In the genomic region with DNA sequence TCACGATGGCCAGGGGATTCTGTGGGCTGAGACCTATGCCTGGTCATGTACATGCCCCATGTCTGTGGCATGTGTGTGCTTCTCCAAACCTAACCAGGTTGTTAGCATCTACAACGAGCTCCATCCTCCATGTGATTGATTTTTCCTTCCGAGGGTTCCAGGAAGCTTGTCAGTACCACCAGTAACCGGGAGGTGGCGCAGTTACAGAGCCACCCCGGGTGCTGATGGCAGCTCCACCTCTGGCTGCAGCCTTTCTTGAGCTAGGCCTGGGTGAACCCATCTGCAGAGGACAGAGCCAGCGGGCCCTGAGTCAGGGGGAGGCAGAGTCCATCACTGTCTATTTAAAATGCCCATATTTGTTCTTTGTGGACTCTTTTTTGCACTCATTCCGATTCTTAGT, we compare ENCODE assay signal across 8 mouse cellular contexts.
A peak's percentile ranks its signal among the peaks of the same experiment; 100 is the strongest.
DNase-seq lines count a peak whose midpoint lies in the region; ATAC-seq and TF ChIP-seq lines count a peak whose summit lies in the region.
"Had no signal": no experiment of that assay in that cellular context is flagged by ENCODE, and none has a peak within 500 bp of the region (broad histone marks: within the 10 kb centered on the region; RNA-seq: fewer than 3 reads in every experiment).

No protein-coding gene starts in this region.

- in situ Hi-C loops in CH12.LX (cut with MboI; ENCODE audit: low pct_ligation_motif_present, low pct_unique_long_range_greater_than_20kb, low sequenced_read_pairs) = loop anchor here (10.0 to 25.0 kb wide), 2 partner anchors 198 to 755 kb away; no protein-coding TSS in a partner anchor

- no peak overlapping the region for H3K4me2 ChIP-seq in CH12.LX (ENCODE audit: insufficient read depth, low read depth, poor library complexity, severe bottlenecking)
- H3K4me2 ChIP-seq in forebrain, embryonic 14.5 days (ENCODE audit: low read length) = no peak overlapping the region
- H3K4me2 ChIP-seq in liver, embryonic 14.5 days (ENCODE audit: low read depth) = no peak overlapping the region
- H3K4me2 ChIP-seq: heart, embryonic 15.5 days had no signal

- no peaks in the 10 kb centered on the region for H3K79me2 ChIP-seq in CH12.LX (replicated peaks; ENCODE audit: control insufficient read depth, extremely low read depth, insufficient read depth, poor library complexity, severe bottlenecking)

- H3K27me3 ChIP-seq in CH12.LX (replicated peaks) = peaks cover 77% of the 10 kb centered on the region
- H3K27me3 ChIP-seq in forebrain, embryonic 14.5 days (replicated peaks; ENCODE audit: control insufficient read depth, insufficient read depth, low read length) = no peaks in the 10 kb centered on the region
- no peaks in the 10 kb centered on the region for H3K27me3 ChIP-seq in liver, embryonic 14.5 days (ENCODE audit: control insufficient read depth, insufficient read depth, low read length)

- H3K27ac ChIP-seq in CH12.LX (ENCODE audit: insufficient read depth, low read depth) = no peak overlapping the region
- H3K27ac ChIP-seq in forebrain, embryonic 14.5 days (ENCODE audit: low read depth, low read length) = no peak overlapping the region
- no peak overlapping the region for H3K27ac ChIP-seq in liver, embryonic 14.5 days
- H3K27ac ChIP-seq: heart, embryonic 15.5 days had no signal

- TF ChIP-seq RAD21 in CH12.LX (IDR thresholded peaks at IDR 0.05; ENCODE audit: low read depth, low read length) = peak; percentile 51

- H3K4me1 ChIP-seq in CH12.LX (ENCODE audit: control insufficient read depth in 1 of 2, insufficient read depth in 2 of 2) = no peaks in the 10 kb centered on the region
- no peaks in the 10 kb centered on the region for H3K4me1 ChIP-seq in forebrain, embryonic 14.5 days (ENCODE audit: control insufficient read depth, insufficient read depth, low read length)
- H3K4me1 ChIP-seq in liver, embryonic 14.5 days (replicated peaks; ENCODE audit: control insufficient read depth in 2 of 2, insufficient read depth in 2 of 2, low read length in 1 of 2) = no peaks in the 10 kb centered on the region
- H3K4me1 ChIP-seq: heart, embryonic 15.5 days had no signal

- no peak for TF ChIP-seq EP300 in CH12.LX (IDR thresholded peaks at IDR 0.05; ENCODE audit: low read length)
- no peak for TF ChIP-seq EP300 in liver, embryonic 14.5 days (IDR thresholded peaks at IDR 0.05; ENCODE audit: low read depth)

- no peaks in the 10 kb centered on the region for H3K9me3 ChIP-seq in CH12.LX (replicated peaks; ENCODE audit: low read length)
- H3K9me3 ChIP-seq in forebrain, embryonic 14.5 days (replicated peaks; ENCODE audit: control insufficient read depth, low read length) = no peaks in the 10 kb centered on the region
- H3K9me3 ChIP-seq in liver, embryonic 14.5 days (ENCODE audit: control insufficient read depth, low read length) = no peaks in the 10 kb centered on the region
- H3K9me3 ChIP-seq: heart, embryonic 15.5 days had no signal

- peak; percentile 26; the same call in 1 of the 2 replicates for ATAC-seq in forebrain, embryonic 14.5 days
- ATAC-seq in liver, embryonic 14.5 days (ENCODE audit: insufficient read depth) = no peak

- WGBS in forebrain, embryonic 14.5 days = 24% methylated on average over 8 of the region's 8 CpGs
- 16% methylated on average over 8 of the region's 8 CpGs for WGBS in liver, embryonic 14.5 days (ENCODE audit: insufficient replicate concordance)

- peak; percentile 83 to 88 for TF ChIP-seq CTCF in CH12.LX (conservative IDR thresholded peaks at IDR 0.05 in 1 of 2, IDR thresholded peaks at IDR 0.05 in 1 of 2; ENCODE audit: low read depth in 2 of 2, low read length in 2 of 2)
- peak; percentile 83 for TF ChIP-seq CTCF in liver, embryonic 14.5 days (IDR thresholded peaks at IDR 0.05; ENCODE audit: low read depth)

- DNase-seq in A20 (ENCODE audit: low read depth, low spot score) (peak; percentile 44), CH12.LX (ENCODE audit: extremely low read depth) (peak; percentile 31)
- peak; percentile 60 for DNase-seq in cerebellum, adult 11 months
- DNase-seq in forebrain, embryonic 14.5 days (ENCODE audit: low spot score) = peak; percentile 62
- peak; percentile 19 to 71 for DNase-seq in kidney, adult 8-10 months
- DNase-seq in liver, embryonic 14.5 days (ENCODE audit: low read depth in 3 of 3, low spot score in 3 of 3) = no peak
- DNase-seq in right cerebral cortex, postnatal 36 days (ENCODE audit: low spot score in 2 of 2) = peak; percentile 42 to 54

- no peaks in the 10 kb centered on the region for H3K36me3 ChIP-seq in CH12.LX (replicated peaks in 1 of 2; ENCODE audit: control insufficient read depth in 1 of 2, insufficient read depth in 1 of 2, low read length in 1 of 2)
- peaks cover 27% of the 10 kb centered on the region; the same call in 1 of the 2 replicates for H3K36me3 ChIP-seq in forebrain, embryonic 14.5 days (ENCODE audit: control insufficient read depth, insufficient read depth, low read length)
- no peaks in the 10 kb centered on the region for H3K36me3 ChIP-seq in liver, embryonic 14.5 days (replicated peaks; ENCODE audit: control insufficient read depth, insufficient read depth, low read depth)
- H3K36me3 ChIP-seq: heart, embryonic 15.5 days had no signal

- no peak for TF ChIP-seq POLR2A in CH12.LX (IDR thresholded peaks at IDR 0.05; ENCODE audit: low read depth, low read length)

- no peak overlapping the region for H3K4me3 ChIP-seq in CH12.LX (replicated peaks in 1 of 3; ENCODE audit: low read depth in 2 of 3, low read length in 2 of 3, poor library complexity in 1 of 3)
- no peak overlapping the region for H3K4me3 ChIP-seq in forebrain, embryonic 14.5 days (ENCODE audit: low read depth, low read length)
- no peak overlapping the region for H3K4me3 ChIP-seq in liver, embryonic 14.5 days (ENCODE audit: insufficient read depth in 1 of 2, low read depth in 2 of 2, low read length in 2 of 2)
- H3K4me3 ChIP-seq: heart, embryonic 15.5 days had no signal

- dilution Hi-C loops in CH12.LX (cut with MboI; ENCODE audit: extremely low pct_ligation_motif_present, extremely low pct_unique_long_range_greater_than_20kb, low sequenced_read_pairs) = no loop called here

- no peak overlapping the region for H3K9ac ChIP-seq in CH12.LX (ENCODE audit: insufficient read depth, low read depth)
- no peak overlapping the region for H3K9ac ChIP-seq in forebrain, embryonic 14.5 days (ENCODE audit: low read length)
- H3K9ac ChIP-seq in liver, embryonic 14.5 days (replicated peaks) = no peak overlapping the region
- H3K9ac ChIP-seq: heart, embryonic 15.5 days had no signal

TF ChIP-seq in CH12.LX, 34 proteins besides CTCF, POLR2A, EP300 and RAD21:
- TF ChIP-seq NELFE (IDR thresholded peaks at IDR 0.05; ENCODE audit: low read depth, low read length) = peak; percentile 33; the same call in 1 of the 2 replicates
- no peak for TF ChIP-seq UBTF (IDR thresholded peaks at IDR 0.05; ENCODE audit: low read depth, low read length)
- TF ChIP-seq BHLHE40 (IDR thresholded peaks at IDR 0.05; ENCODE audit: low read depth, low read length) = no peak
- no peak for TF ChIP-seq POLR2AphosphoS2 (IDR thresholded peaks at IDR 0.05; ENCODE audit: low read depth, low read length)
- no peak for TF ChIP-seq RCOR1 (conservative IDR thresholded peaks at IDR 0.05; ENCODE audit: low read depth, low read length)
- no peak for TF ChIP-seq USF2 (conservative IDR thresholded peaks at IDR 0.05; ENCODE audit: low read depth, low read length)
- TF ChIP-seq ELF1 (IDR thresholded peaks at IDR 0.05; ENCODE audit: low read depth, low read length) = peak; percentile 54; the same call in 1 of the 2 replicates
- no peak for TF ChIP-seq SIN3A (IDR thresholded peaks at IDR 0.05; ENCODE audit: low read length)
- no peak for TF ChIP-seq IRF4 (IDR thresholded peaks at IDR 0.05; ENCODE audit: low read depth, low read length)
- TF ChIP-seq SMC3 (IDR thresholded peaks at IDR 0.05; ENCODE audit: low read depth, low read length) = peak; percentile 88

Comparison
In these comparisons a context has a peak if more than half of its experiments do, and no peak if none do; other contexts are left out.
1. DNase-seq: peak in A20 (single experiment), CH12.LX (single experiment), cerebellum, adult 11 months (single experiment), forebrain, embryonic 14.5 days (single experiment), kidney, adult 8-10 months (2 of 2) and right cerebral cortex, postnatal 36 days (2 of 2); none in liver, embryonic 14.5 days (0 of 3).